ENCODE assay signal across 8 mouse cellular contexts in the genomic region with DNA sequence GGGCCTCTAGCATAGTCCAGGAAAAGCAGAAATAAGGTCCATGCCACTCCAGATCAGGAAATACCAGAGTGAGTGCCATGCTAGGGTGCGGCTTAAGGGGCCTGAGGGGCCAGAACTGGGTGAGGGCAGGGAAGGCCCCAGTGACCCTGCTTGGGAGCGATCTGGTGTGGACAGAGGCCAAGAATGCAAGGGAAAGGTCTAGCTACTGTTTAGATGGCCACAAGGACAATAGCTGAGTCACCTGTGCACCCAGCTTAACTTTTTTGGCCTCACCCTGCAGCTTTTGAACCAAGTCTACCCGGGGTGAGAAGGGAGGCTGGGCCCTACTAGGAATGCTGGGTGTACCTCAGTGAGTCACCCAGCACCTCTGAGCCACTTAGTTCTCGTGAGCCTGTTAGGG. TPM values are rescaled to one million over a fixed set of nuclear protein-coding genes. Genes with fewer than 3 reads are reported as not detected.
DNase-seq lines count a peak whose midpoint lies in the region; ATAC-seq lines count a peak whose summit lies in the region.

No protein-coding gene starts in this region.

- DNase-seq in neural tube, embryonic 11.5 days (ENCODE audit: low spot score), result no peak
- DNase-seq in neural tube, embryonic 10.5 days (ENCODE audit: extremely low spot score, low spot score), result no peak
- DNase-seq in limb, embryonic 10.5 days (ENCODE audit: low spot score), result no peak
- DNase-seq in midbrain, embryonic 14.5 days, result no peak
- DNase-seq in frontal cortex, postnatal 10 days (ENCODE audit: low spot score in 2 of 2), result no peak
- no peak for DNase-seq in ovary, adult 18-20 months (ENCODE audit: low spot score)

- no peak overlapping the region for H3K9ac ChIP-seq in neural tube, embryonic 11.5 days (ENCODE audit: low read length)
- no peak overlapping the region for H3K9ac ChIP-seq in midbrain, embryonic 14.5 days (replicated peaks; ENCODE audit: low read length)

- peak overlapping the region; percentile 81; the same call in 1 of the 2 replicates for H3K4me2 ChIP-seq in neural tube, embryonic 11.5 days (ENCODE audit: low read depth)
- no peak overlapping the region for H3K4me2 ChIP-seq in midbrain, embryonic 14.5 days (ENCODE audit: low read length)

- no peaks in the 10 kb centered on the region for H3K36me3 ChIP-seq in neural tube, embryonic 11.5 days (ENCODE audit: control insufficient read depth, insufficient read depth, low read length)
- H3K36me3 ChIP-seq in limb, embryonic 10.5 days, result no peaks in the 10 kb centered on the region
- no peaks in the 10 kb centered on the region for H3K36me3 ChIP-seq in midbrain, embryonic 14.5 days (ENCODE audit: control insufficient read depth, insufficient read depth, low read length)

- 72% methylated on average over 4 of the region's 4 CpGs for WGBS in neural tube, embryonic 11.5 days
- WGBS in limb, embryonic 10.5 days, result 71% methylated on average over 4 of the region's 4 CpGs
- WGBS in midbrain, embryonic 14.5 days, result 66% methylated on average over 4 of the region's 4 CpGs

- no peak overlapping the region for H3K4me3 ChIP-seq in neural tube, embryonic 11.5 days (ENCODE audit: low read depth, low read length)
- peak overlapping the region; percentile 61 for H3K4me3 ChIP-seq in limb, embryonic 10.5 days
- peak overlapping the region; percentile 44 for H3K4me3 ChIP-seq in midbrain, embryonic 14.5 days (replicated peaks; ENCODE audit: low read depth, low read length)

- peaks cover 32% of the 10 kb centered on the region for H3K27me3 ChIP-seq in neural tube, embryonic 11.5 days (ENCODE audit: control insufficient read depth, insufficient read depth, low read length)
- peaks cover 74% of the 10 kb centered on the region for H3K27me3 ChIP-seq in limb, embryonic 10.5 days (ENCODE audit: low read depth, poor library complexity, severe bottlenecking)
- H3K27me3 ChIP-seq in midbrain, embryonic 14.5 days (ENCODE audit: control insufficient read depth, insufficient read depth, low read length), result peaks cover 28% of the 10 kb centered on the region

- no peaks in the 10 kb centered on the region for H3K9me3 ChIP-seq in neural tube, embryonic 11.5 days (ENCODE audit: control insufficient read depth, low read length)
- H3K9me3 ChIP-seq in limb, embryonic 10.5 days (replicated peaks), result no peaks in the 10 kb centered on the region
- H3K9me3 ChIP-seq in midbrain, embryonic 14.5 days (ENCODE audit: control insufficient read depth, low read length), result no peaks in the 10 kb centered on the region

- no peaks in the 10 kb centered on the region for H3K4me1 ChIP-seq in neural tube, embryonic 11.5 days (ENCODE audit: control insufficient read depth, insufficient read depth, low read length)
- peaks cover 18% of the 10 kb centered on the region for H3K4me1 ChIP-seq in limb, embryonic 10.5 days
- H3K4me1 ChIP-seq in midbrain, embryonic 14.5 days (ENCODE audit: control insufficient read depth, insufficient read depth, low read length), result no peaks in the 10 kb centered on the region

- no peak overlapping the region for H3K27ac ChIP-seq in neural tube, embryonic 11.5 days (ENCODE audit: low read depth, low read length)
- H3K27ac ChIP-seq in limb, embryonic 10.5 days, result no peak overlapping the region
- H3K27ac ChIP-seq in midbrain, embryonic 14.5 days (replicated peaks; ENCODE audit: low read depth, low read length), result no peak overlapping the region

- no peak for ATAC-seq in neural tube, embryonic 11.5 days (ENCODE audit: insufficient read depth, low FRiP score, low TSS enrichment)
- ATAC-seq in granulocyte monocyte progenitor cell, adult 5-6 weeks (replicated peaks; ENCODE audit: poor library complexity, severe bottlenecking), result peak; percentile 13; the same call in 1 of the 2 replicates
- no peak for ATAC-seq in midbrain, embryonic 14.5 days (ENCODE audit: low FRiP score, low TSS enrichment)
- ATAC-seq in inflammation-experienced regulatory T-cells, adult 6 months, result no peak

RNA-seq across cellular contexts. Expression of gene Tmie, which starts 0.9 kb away (rescaled TPM):
- polyA plus RNA-seq in neural tube, embryonic 11.5 days (2014; fragmentation: Nextera tagmentation; extraction: Ambion mirVana), result 0.32 and 0.70 TPM in 2 replicates
- total RNA-seq in granulocyte monocyte progenitor cell, adult 5-6 weeks (2014; fragmentation: Nextera tagmentation), result not detected in 2 replicates
- not detected in 2 replicates for total RNA-seq in granulocyte monocyte progenitor cell, adult 5-6 weeks (2017)
- polyA plus RNA-seq in limb, embryonic 10.5 days (2016; fragmentation: Nextera tagmentation; extraction: Ambion mirVana), result 0.09 TPM in 1 of 2 replicates, not detected in the other
- polyA plus RNA-seq in midbrain, embryonic 14.5 days (2014; fragmentation: Nextera tagmentation; extraction: Ambion mirVana), result 0.75 and 1.5 TPM in 2 replicates
- 1 to 10 TPM in 2 of 3 experiments, under 1 TPM in 1; 0.73 to 4.1 (median 2.9) TPM for polyA plus RNA-seq in inflammation-experienced regulatory T-cells, adult 6 months (2017; shearing (Covaris generic))

RNA-seq across cellular contexts. Expression of gene Als2cl, which starts 1.1 kb away (rescaled TPM):
- polyA plus RNA-seq in neural tube, embryonic 11.5 days (2014; fragmentation: Nextera tagmentation; extraction: Ambion mirVana), result 1.1 and 1.4 TPM in 2 replicates
- 0.41 TPM in 1 of 2 replicates, not detected in the other for total RNA-seq in granulocyte monocyte progenitor cell, adult 5-6 weeks (2014; fragmentation: Nextera tagmentation)
- 0.04 TPM in 1 of 2 replicates, not detected in the other for total RNA-seq in granulocyte monocyte progenitor cell, adult 5-6 weeks (2017)
- 1.8 and 1.9 TPM in 2 replicates for polyA plus RNA-seq in limb, embryonic 10.5 days (2016; fragmentation: Nextera tagmentation; extraction: Ambion mirVana)
- polyA plus RNA-seq in midbrain, embryonic 14.5 days (2014; fragmentation: Nextera tagmentation; extraction: Ambion mirVana), result 0.50 and 0.72 TPM in 2 replicates
- 10 to 100 TPM in 2 of 3 experiments, 1 to 10 TPM in 1; 2.5 to 16.8 (median 15.8) TPM for polyA plus RNA-seq in inflammation-experienced regulatory T-cells, adult 6 months (2017; shearing (Covaris generic))

RNA-seq across cellular contexts. Expression of gene Prss50, which starts 23.0 kb away (rescaled TPM):
- polyA plus RNA-seq in neural tube, embryonic 11.5 days (2014; fragmentation: Nextera tagmentation; extraction: Ambion mirVana), result not detected in 2 replicates
- not detected in 2 replicates for total RNA-seq in granulocyte monocyte progenitor cell, adult 5-6 weeks (2014; fragmentation: Nextera tagmentation)
- total RNA-seq in granulocyte monocyte progenitor cell, adult 5-6 weeks (2017), result not detected in 2 replicates
- 0.69 and 0.83 TPM in 2 replicates for polyA plus RNA-seq in limb, embryonic 10.5 days (2016; fragmentation: Nextera tagmentation; extraction: Ambion mirVana)
- polyA plus RNA-seq in midbrain, embryonic 14.5 days (2014; fragmentation: Nextera tagmentation; extraction: Ambion mirVana), result 0.24 and 0.34 TPM in 2 replicates
- polyA plus RNA-seq in inflammation-experienced regulatory T-cells, adult 6 months (2017; shearing (Covaris generic)), result not detected

RNA-seq across cellular contexts. Expression of gene Fam240a, which starts 35.9 kb away (rescaled TPM):
- polyA plus RNA-seq in neural tube, embryonic 11.5 days (2014; fragmentation: Nextera tagmentation; extraction: Ambion mirVana), result not detected in 2 replicates
- total RNA-seq in granulocyte monocyte progenitor cell, adult 5-6 weeks (2014; fragmentation: Nextera tagmentation), result not detected in 2 replicates
- total RNA-seq in granulocyte monocyte progenitor cell, adult 5-6 weeks (2017), result not detected in 2 replicates
- not detected in 2 replicates for polyA plus RNA-seq in limb, embryonic 10.5 days (2016; fragmentation: Nextera tagmentation; extraction: Ambion mirVana)
- polyA plus RNA-seq in midbrain, embryonic 14.5 days (2014; fragmentation: Nextera tagmentation; extraction: Ambion mirVana), result not detected in 2 replicates
- not detected for polyA plus RNA-seq in inflammation-experienced regulatory T-cells, adult 6 months (2017; shearing (Covaris generic))

RNA-seq across cellular contexts. Expression of gene Prss46, which starts 36.5 kb away (rescaled TPM):
- not detected in 2 replicates for polyA plus RNA-seq in neural tube, embryonic 11.5 days (2014; fragmentation: Nextera tagmentation; extraction: Ambion mirVana)
- not detected in 2 replicates for total RNA-seq in granulocyte monocyte progenitor cell, adult 5-6 weeks (2014; fragmentation: Nextera tagmentation)
- total RNA-seq in granulocyte monocyte progenitor cell, adult 5-6 weeks (2017), result not detected in 2 replicates
- polyA plus RNA-seq in limb, embryonic 10.5 days (2016; fragmentation: Nextera tagmentation; extraction: Ambion mirVana), result not detected in 2 replicates
- not detected in 2 replicates for polyA plus RNA-seq in midbrain, embryonic 14.5 days (2014; fragmentation: Nextera tagmentation; extraction: Ambion mirVana)
- not detected for polyA plus RNA-seq in inflammation-experienced regulatory T-cells, adult 6 months (2017; shearing (Covaris generic))
